Comparison of ENCODE assay signal across 34 mouse cellular contexts in the genomic region with DNA sequence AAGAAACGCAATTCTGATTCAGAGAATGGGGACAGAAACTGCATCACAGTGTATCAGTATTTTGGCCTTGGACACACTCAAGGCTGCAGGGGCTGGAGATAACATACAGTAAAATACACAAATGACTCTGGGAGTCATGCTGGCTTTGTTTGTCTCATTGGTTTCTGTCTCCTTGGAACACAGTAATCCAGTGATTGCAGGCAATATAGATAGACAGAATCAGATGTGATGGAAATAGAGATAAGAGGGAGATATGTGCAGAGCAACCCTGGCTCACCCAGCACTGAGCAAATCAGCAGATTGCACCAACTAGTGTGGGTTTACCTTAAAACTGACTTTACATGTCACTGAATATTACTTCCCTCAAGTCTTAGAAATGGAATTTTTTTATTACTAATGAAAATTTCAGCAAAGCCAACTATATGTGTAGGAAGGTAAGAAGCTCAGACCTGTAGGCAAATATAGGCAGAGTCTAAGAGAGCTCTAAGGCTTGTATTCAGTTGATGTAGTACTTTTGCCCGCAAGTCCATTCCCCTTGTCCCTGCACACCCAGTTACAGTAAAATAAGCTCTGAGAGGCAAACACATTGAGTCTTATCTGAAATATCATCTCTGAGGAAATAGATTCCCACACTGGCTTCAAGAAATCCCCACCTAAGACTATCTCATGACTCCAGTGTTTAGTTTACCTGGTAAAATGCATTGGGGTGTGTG. TPM values are rescaled to one million over a fixed set of nuclear protein-coding genes. Genes with fewer than 3 reads are reported as not detected.
DNase-seq lines count a peak whose midpoint lies in the region; ATAC-seq lines count a peak whose summit lies in the region.
"Had no signal": no experiment of that assay in that cellular context is flagged by ENCODE, and none has a peak within 500 bp of the region (broad histone marks: within the 10 kb centered on the region; RNA-seq: fewer than 3 reads in every experiment).

No protein-coding gene starts in this region.

- DNase-seq in adrenal gland, adult 2 months, result peak; percentile 21
- no peak for DNase-seq in adrenal gland, postnatal 25 days
- DNase-seq in heart, adult 11 months, result peak; percentile 36
- DNase-seq in heart, postnatal 10 days, result no peak
- DNase-seq in thymus, adult 18-20 months, result no peak
- DNase-seq: B cell, adult 2 months; cerebellum, adult 11-12 months; cerebellum, adult 8-10 months; cerebellum, postnatal 10 days; cerebellum, postnatal 36 days; embryo, embryonic 11 days; gastrocnemius, postnatal 10 days; gastrocnemius, postnatal 36 days; heart, postnatal 36 days; kidney, adult 11 months; kidney, adult 8-10 months had no signal

- H3K4me3 ChIP-seq in intestine, embryonic 16.5 days (ENCODE audit: low read length), result no peak overlapping the region
- H3K4me3 ChIP-seq: embryonic facial prominence, embryonic 10.5 days; embryonic facial prominence, embryonic 13.5 days; erythroblast, embryonic 14.5 days; forebrain, embryonic 12.5 days; forebrain, embryonic 15.5 days; hindbrain, embryonic 10.5 days; hindbrain, embryonic 13.5 days had no signal

- 76% methylated on average over 2 of the region's 2 CpGs for WGBS in intestine, embryonic 16.5 days

- H3K36me3 ChIP-seq in intestine, embryonic 16.5 days (ENCODE audit: control insufficient read depth, insufficient read depth, low read length), result no peaks in the 10 kb centered on the region
- H3K36me3 ChIP-seq: embryonic facial prominence, embryonic 10.5 days; embryonic facial prominence, embryonic 13.5 days; forebrain, embryonic 12.5 days; forebrain, embryonic 15.5 days; G1E; hindbrain, embryonic 10.5 days; hindbrain, embryonic 13.5 days had no signal

- intact Hi-C loops in heart, postnatal 10 days (cut with DNase I), result no loop called here

- H3K9ac ChIP-seq in intestine, embryonic 16.5 days (ENCODE audit: low read depth, low read length), result no peak overlapping the region
- H3K9ac ChIP-seq: embryonic facial prominence, embryonic 13.5 days; forebrain, embryonic 12.5 days; forebrain, embryonic 15.5 days; hindbrain, embryonic 13.5 days had no signal

- H3K4me2 ChIP-seq in intestine, embryonic 16.5 days (ENCODE audit: low read depth, low read length), result no peak overlapping the region
- H3K4me2 ChIP-seq: embryonic facial prominence, embryonic 13.5 days; forebrain, embryonic 12.5 days; forebrain, embryonic 15.5 days; heart, embryonic 11.5 days; hindbrain, embryonic 13.5 days had no signal

- H3K27me3 ChIP-seq in intestine, embryonic 16.5 days (replicated peaks; ENCODE audit: control insufficient read depth, insufficient read depth, low read length), result no peaks in the 10 kb centered on the region
- H3K27me3 ChIP-seq: CH12.LX; embryonic facial prominence, embryonic 13.5 days; forebrain, embryonic 12.5 days; forebrain, embryonic 15.5 days; hindbrain, embryonic 13.5 days; Patski had no signal

- no peak overlapping the region for H3K27ac ChIP-seq in intestine, embryonic 16.5 days (ENCODE audit: low read length)
- H3K27ac ChIP-seq: embryonic facial prominence, embryonic 10.5 days; embryonic facial prominence, embryonic 13.5 days; forebrain, embryonic 12.5 days; forebrain, embryonic 15.5 days; hindbrain, embryonic 10.5 days; hindbrain, embryonic 13.5 days had no signal

- H3K9me3 ChIP-seq in intestine, embryonic 16.5 days (ENCODE audit: control insufficient read depth, low read length), result no peaks in the 10 kb centered on the region
- H3K9me3 ChIP-seq: embryonic facial prominence, embryonic 10.5 days; embryonic facial prominence, embryonic 13.5 days; forebrain, embryonic 12.5 days; forebrain, embryonic 15.5 days; hindbrain, embryonic 10.5 days; hindbrain, embryonic 13.5 days had no signal

- H3K4me1 ChIP-seq in intestine, embryonic 16.5 days (ENCODE audit: control insufficient read depth, insufficient read depth, low read length), result 0 out of 2 replicates have a peak, but pooled peaks cover 2% of the 10 kb centered on the region
- H3K4me1 ChIP-seq: embryonic facial prominence, embryonic 10.5 days; embryonic facial prominence, embryonic 13.5 days; forebrain, embryonic 12.5 days; forebrain, embryonic 15.5 days; hindbrain, embryonic 10.5 days; hindbrain, embryonic 13.5 days had no signal

- ATAC-seq in intestine, embryonic 16.5 days, result peak; percentile 83
- ATAC-seq: forebrain, embryonic 15.5 days; hindbrain, embryonic 16.5 days; Patski had no signal

RNA-seq across cellular contexts. Expression of a gene that starts 14.0 kb away (rescaled TPM):
- total RNA-seq in adrenal gland, adult 2 months (2021), result under 1 TPM in 1 of 2 experiments, not detected in 1; 0.14 TPM
- polyA plus RNA-seq in adrenal gland, adult 2 months (2012; rRNA removed), result not detected in 2 replicates
- not detected in 2 replicates for total RNA-seq in adrenal gland, postnatal 25 days (2021)
- not detected for total RNA-seq in heart, postnatal 10 days (2021)
- 51.0 and 64.1 TPM in 2 replicates for polyA plus RNA-seq in intestine, embryonic 16.5 days (2015; fragmentation: Nextera tagmentation; extraction: Ambion mirVana)
- total RNA-seq: CH12.LX; G1E; gastrocnemius, postnatal 10 days; gastrocnemius, postnatal 36 days; granulocyte monocyte progenitor cell, adult 5-6 weeks; heart, adult 8-10 months; heart, postnatal 36 days had no signal
- polyA plus RNA-seq: embryonic facial prominence, embryonic 10.5 days; erythroblast, embryonic 14.5 days; forebrain, embryonic 12.5 days; forebrain, embryonic 15.5 days; G1E; heart, embryonic 11.5 days; heart, embryonic 14.5 days; heart, postnatal 0 days; hindbrain, embryonic 10.5 days; hindbrain, embryonic 13.5 days had no signal

RNA-seq across cellular contexts. Expression of a gene that starts 54.8 kb away (rescaled TPM):
- total RNA-seq in adrenal gland, adult 2 months (2021), result not detected
- not detected in 2 replicates for polyA plus RNA-seq in adrenal gland, adult 2 months (2012; rRNA removed)
- total RNA-seq in adrenal gland, postnatal 25 days (2021), result not detected in 2 replicates
- total RNA-seq in heart, postnatal 10 days (2021), result not detected
- 0.21 TPM in 1 of 2 replicates, not detected in the other for polyA plus RNA-seq in intestine, embryonic 16.5 days (2015; fragmentation: Nextera tagmentation; extraction: Ambion mirVana)
- total RNA-seq: CH12.LX; G1E; gastrocnemius, adult 18-20 months; gastrocnemius, postnatal 10 days; gastrocnemius, postnatal 36 days; granulocyte monocyte progenitor cell, adult 5-6 weeks; heart, adult 8-10 months; heart, postnatal 36 days had no signal
- polyA plus RNA-seq: embryonic facial prominence, embryonic 13.5 days; erythroblast, embryonic 14.5 days; forebrain, embryonic 12.5 days; G1E; heart, embryonic 11.5 days; heart, postnatal 0 days; Patski had no signal

Comparison
In these comparisons a context has a peak if more than half of its experiments do, and no peak if none do; other contexts are left out.
1. DNase-seq: peak in adrenal gland, adult 2 months (single experiment) and heart, adult 11 months (single experiment); none in adrenal gland, postnatal 25 days (single experiment), heart, postnatal 10 days (0 of 2) and thymus, adult 18-20 months (0 of 2).